Mouse (Mus musculus) embryonic facial prominence, embryonic 11.5 days (tissue): Measurements from ENCODE around the gene Gm49387. TPM values are rescaled to one million over a fixed set of nuclear protein-coding genes. Genes with fewer than 3 reads are reported as not detected.

Experiments
- ATAC-seq: fragments of 200-750 bp; cut with Nextera tagmentation; replicated peaks from 2 replicates; pipeline ENCODE4 v1.8.0; 2017; ENCODE audit warnings: low read depth; ENCODE audit not compliant: insufficient number of reproducible peaks, low FRiP score, low TSS enrichment
- DNase-seq: peaks from one replicate; pipeline ENCODE4 v3.0.0-alpha.2; 2015; ENCODE audit warnings: low spot score
- H3K27ac ChIP-seq: fragments of 300-500 bp; sonication (generic); replicated peaks from 2 replicates; pipeline ENCODE4 v1.5.1; 2014; ENCODE audit warnings: mild to moderate bottlenecking, low read depth, low read length, control low read depth
- H3K27me3 ChIP-seq: fragments of 300-500 bp; sonication (generic); 2 replicates; pipeline ENCODE4 v1.6.1; 2014; ENCODE audit warnings: mild to moderate bottlenecking, low read length, moderate library complexity, mixed read lengths; ENCODE audit not compliant: control insufficient read depth, insufficient read depth
- H3K36me3 ChIP-seq: fragments of 300-500 bp; sonication (generic); replicated peaks from 2 replicates; pipeline ENCODE4 v1.6.1; 2014; ENCODE audit warnings: low read depth, mild to moderate bottlenecking, low read length, moderate library complexity, mixed read lengths; ENCODE audit not compliant: control insufficient read depth, insufficient read depth
- H3K4me1 ChIP-seq: fragments of 300-500 bp; sonication (generic); 2 replicates; pipeline ENCODE4 v1.6.1; 2014; ENCODE audit warnings: low read length, mixed read lengths; ENCODE audit not compliant: control insufficient read depth, insufficient read depth
- H3K4me2 ChIP-seq: fragments of 300-500 bp; sonication (generic); 2 replicates; pipeline ENCODE4 v1.6.1; 2014; ENCODE audit warnings: low read depth, mild to moderate bottlenecking, control low read depth, low read length, moderate library complexity
- H3K4me3 ChIP-seq: fragments of 300-500 bp; sonication (generic); 2 replicates; pipeline ENCODE4 v1.5.1; 2014; ENCODE audit warnings: low read depth, low read length, control low read depth
- H3K9ac ChIP-seq: fragments of 300-500 bp; sonication (generic); replicated peaks from 2 replicates; pipeline ENCODE4 v1.6.1; 2014; ENCODE audit warnings: mild to moderate bottlenecking, control low read depth, low read length
- H3K9me3 ChIP-seq: fragments of 300-500 bp; sonication (generic); replicated peaks from 2 replicates; pipeline ENCODE4 v1.6.1; 2016; ENCODE audit warnings: mild to moderate bottlenecking, low read length, inconsistent platforms, mixed read lengths; ENCODE audit not compliant: control insufficient read depth
- WGBS: fragments of 180-500 bp; shearing (Covaris S2); extraction: QIAGEN DNeasy Blood & Tissue Kit; methylation state at CpG from one replicate; pipeline ENCODE4 v1.1.7; 2014; 5-methylcytosine and 5-hydroxymethylcytosine counted together
- polyA plus RNA-seq: library from polyadenylated mRNA; unstranded; fragments of >200 nt; fragmentation: Nextera tagmentation; extraction: Ambion mirVana; gene quantifications from 2 replicates; pipeline ENCODE4 v1.2.1, GENCODE M21; 2014

Gm49387 gene
- polyA plus RNA-seq, 1 experiment from 2014 or later: 2.0 TPM

- Histone ChIP-seq H3K4me3 (no peak overlapping the region), H3K9me3 (no peaks in the 10 kb centered on the region), H3K27ac (no peak overlapping the region), H3K9ac (no peak overlapping the region), H3K4me2 (no peak overlapping the region), H3K36me3 (no peaks in the 10 kb centered on the region), H3K4me1 (peaks cover 14% of the 10 kb centered on the region; the same call in 1 of the 2 replicates), H3K27me3 (no peaks in the 10 kb centered on the region)
- ATAC-seq (no peak), DNase-seq (no peak)
- WGBS: 71% methylated on average over 12 of the region's 12 CpGs
Observed at GRCm38 (mm10) chr14:31664903-31665565, 24.4 kb upstream of the Gm49387 start.

GRCm38 (mm10) chr14:31664100-31664902 is 23.6 kb upstream of the Gm49387 start:
- Histone ChIP-seq H3K27ac (no peak overlapping the region), H3K4me3 (no peak overlapping the region), H3K36me3 (no peaks in the 10 kb centered on the region), H3K4me2 (no peak overlapping the region), H3K4me1 (peaks cover 14% of the 10 kb centered on the region; the same call in 1 of the 2 replicates), H3K9me3 (no peaks in the 10 kb centered on the region), H3K27me3 (no peaks in the 10 kb centered on the region), H3K9ac (no peak overlapping the region)
- DNase-seq: no peak
- ATAC-seq: no peak
- 83% methylated on average over 18 of the region's 18 CpGs for WGBS

DNA sequence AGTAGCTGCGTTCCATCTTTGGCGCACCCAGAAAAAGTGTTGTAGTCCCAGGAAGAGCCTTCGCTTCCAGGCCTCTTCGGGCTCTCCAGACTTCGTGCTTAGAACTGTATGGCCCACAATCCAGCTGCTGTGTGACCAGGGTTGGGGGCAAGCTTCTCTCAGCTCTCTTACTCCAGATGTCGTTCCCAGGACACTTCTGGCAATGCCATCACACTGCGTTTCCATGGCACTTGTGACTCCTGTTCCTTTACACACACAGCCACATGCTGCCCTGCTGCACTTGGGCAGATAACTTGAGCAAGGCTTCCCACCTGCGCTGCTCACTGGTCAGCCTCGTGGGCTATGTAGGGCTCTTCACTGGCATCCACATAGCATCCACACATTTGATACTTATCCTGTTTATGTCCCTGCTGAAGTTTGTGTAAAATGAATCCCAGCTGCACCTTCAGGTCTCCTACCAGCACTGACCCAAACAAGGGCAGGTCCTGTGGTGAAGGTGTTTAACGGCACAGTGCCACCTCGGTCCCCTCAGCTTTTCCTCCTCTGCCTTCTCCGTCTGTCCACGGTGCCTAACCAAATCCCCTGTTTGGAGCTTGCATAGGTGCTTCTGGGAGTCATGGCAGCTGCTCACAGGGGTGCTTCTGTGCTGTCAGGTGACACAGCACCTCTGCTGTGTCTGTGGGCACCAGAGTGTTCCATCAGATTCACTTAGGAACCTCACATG is 22.9 kb upstream of the Gm49387 start:
- Histone ChIP-seq H3K9me3 (no peaks in the 10 kb centered on the region), H3K27me3 (no peaks in the 10 kb centered on the region), H3K4me1 (peaks cover 14% of the 10 kb centered on the region; the same call in 1 of the 2 replicates), H3K4me2 (no peak overlapping the region), H3K36me3 (no peaks in the 10 kb centered on the region), H3K4me3 (no peak overlapping the region), H3K9ac (no peak overlapping the region), H3K27ac (peak overlapping the region; percentile 95; the same call in 1 of the 2 replicates)
- ATAC-seq (no peak), DNase-seq (no peak)
- WGBS: 90% methylated on average over 13 of the region's 13 CpGs

GRCm38 (mm10) chr14:31662555-31663211 is 22.0 kb upstream of the Gm49387 start:
- Histone ChIP-seq H3K4me2 (peak overlapping the region; percentile 64), H3K27me3 (no peaks in the 10 kb centered on the region), H3K27ac (peak overlapping the region; percentile 95), H3K9me3 (no peaks in the 10 kb centered on the region), H3K36me3 (no peaks in the 10 kb centered on the region), H3K4me1 (peaks cover 14% of the 10 kb centered on the region; the same call in 1 of the 2 replicates), H3K4me3 (peak overlapping the region; percentile 30), H3K9ac (peak overlapping the region; percentile 74)
- WGBS: 21% methylated on average over 9 of the region's 9 CpGs
- DNase-seq (peak; percentile 39), ATAC-seq (0 out of 2 replicates have a peak, but pooled peaks have one; percentile 27)

GRCm38 (mm10) chr14:31661671-31662554 is 21.2 kb upstream of the Gm49387 start:
- Histone ChIP-seq H3K4me3 (peak overlapping the region; percentile 30), H3K36me3 (no peaks in the 10 kb centered on the region), H3K27me3 (no peaks in the 10 kb centered on the region), H3K27ac (peak overlapping the region; percentile 95), H3K4me1 (peaks cover 14% of the 10 kb centered on the region; the same call in 1 of the 2 replicates), H3K9me3 (no peaks in the 10 kb centered on the region), H3K9ac (peak overlapping the region; percentile 74), H3K4me2 (peak overlapping the region; percentile 64)
- DNase-seq: peak; percentile 88
- 5% methylated on average over 44 of the region's 44 CpGs for WGBS
- peak; percentile 92 for ATAC-seq

GRCm38 (mm10) chr14:31660312-31661093 is 19.8 kb upstream of the Gm49387 start:
- H3K9ac ChIP-seq: no peak overlapping the region
- DNase-seq (no peak), ATAC-seq (no peak)
- 37% methylated on average over 7 of the region's 7 CpGs for WGBS
- no peak overlapping the region for H3K4me2 ChIP-seq
- no peaks in the 10 kb centered on the region for H3K27me3 ChIP-seq
- H3K4me3 ChIP-seq: no peak overlapping the region
- H3K9me3 ChIP-seq: no peaks in the 10 kb centered on the region
- no peaks in the 10 kb centered on the region for H3K36me3 ChIP-seq
- H3K4me1 ChIP-seq: peaks cover 14% of the 10 kb centered on the region; the same call in 1 of the 2 replicates
- H3K27ac ChIP-seq: no peak overlapping the region
